Mouse (Mus musculus): ENCODE measurements around the gene Nrn1l. TPM values are rescaled to one million over a fixed set of nuclear protein-coding genes. Genes with fewer than 3 reads are reported as not detected.

Nrn1l gene
- polyA plus RNA-seq, 1 experiment from 2014 or later, result 0.77 TPM

- H3K4me2 ChIP-seq, result no peak overlapping the region
- no peak overlapping the region for H3K27ac ChIP-seq
- no peak overlapping the region for H3K9ac ChIP-seq
- H3K4me1 ChIP-seq, result peaks cover 17% of the 10 kb centered on the region
- ATAC-seq (ENCODE audit: borderline replicate concordance, extremely low read depth, low FRiP score, low TSS enrichment), result no peak
- H3K36me3 ChIP-seq, result peaks cover 5% of the 10 kb centered on the region; the same call in 1 of the 2 replicates
- 76% methylated on average over 9 of the region's 9 CpGs for WGBS
- H3K27me3 ChIP-seq, result no peaks in the 10 kb centered on the region
- no peaks in the 10 kb centered on the region for H3K9me3 ChIP-seq
- no peak overlapping the region for H3K4me3 ChIP-seq
Observed at GRCm38 (mm10) chr8:105897801-105898480, 4.6 kb downstream of the Nrn1l start.

GRCm38 (mm10) chr8:105900180-105900940 is 7.0 kb downstream of the Nrn1l start, which contains the start of gene Pskh1:
TSS of gene Pskh1 (plus strand) at chr8:105900441.
- Histone ChIP-seq H3K4me3 (peak within 1 kb of the TSS; percentile 80), H3K4me1 (peaks cover 13% of the 10 kb centered on the region), H3K4me2 (peak within 1 kb of the TSS; percentile 60), H3K36me3 (no peaks in the 10 kb centered on the region), H3K9me3 (no peaks in the 10 kb centered on the region), H3K27me3 (no peaks in the 10 kb centered on the region), H3K27ac (peak within 1 kb of the TSS; percentile 89), H3K9ac (peak within 1 kb of the TSS; percentile 99)
- ATAC-seq (ENCODE audit: borderline replicate concordance, extremely low read depth, low FRiP score, low TSS enrichment), result peak; percentile 95
- under 1% methylated on average over 59 of the region's 68 CpGs for WGBS

- 26% methylated on average over 16 of the region's 16 CpGs for WGBS
- Histone ChIP-seq H3K36me3 (no peaks in the 10 kb centered on the region), H3K9me3 (no peaks in the 10 kb centered on the region), H3K27me3 (no peaks in the 10 kb centered on the region), H3K9ac (peak overlapping the region; percentile 99), H3K4me1 (peaks cover 13% of the 10 kb centered on the region), H3K27ac (peak overlapping the region; percentile 89), H3K4me3 (peak overlapping the region; percentile 80), H3K4me2 (peak overlapping the region; percentile 60)
- no peak for ATAC-seq (ENCODE audit: borderline replicate concordance, extremely low read depth, low FRiP score, low TSS enrichment)
Observed at GRCm38 (mm10) chr8:105900941-105901616, 7.7 kb downstream of the Nrn1l start.

GRCm38 (mm10) chr8:105919390-105919789 is 26.0 kb downstream of the Nrn1l start:
- ATAC-seq (ENCODE audit: borderline replicate concordance, extremely low read depth, low FRiP score, low TSS enrichment), result no peak
- Histone ChIP-seq H3K4me1 (no peaks in the 10 kb centered on the region), H3K4me2 (no peak overlapping the region), H3K36me3 (peaks cover 14% of the 10 kb centered on the region; the same call in 1 of the 2 replicates), H3K27ac (no peak overlapping the region), H3K27me3 (no peaks in the 10 kb centered on the region), H3K4me3 (no peak overlapping the region), H3K9me3 (no peaks in the 10 kb centered on the region), H3K9ac (no peak overlapping the region)
- WGBS, result 84% methylated on average over 3 of the region's 3 CpGs

GRCm38 (mm10) chr8:105925123-105925522 is 31.8 kb downstream of the Nrn1l start:
- H3K4me2 ChIP-seq, result no peak overlapping the region
- WGBS, result 60% methylated on average over 3 of the region's 3 CpGs
- H3K9ac ChIP-seq, result no peak overlapping the region
- H3K4me3 ChIP-seq, result no peak overlapping the region
- ATAC-seq (ENCODE audit: borderline replicate concordance, extremely low read depth, low FRiP score, low TSS enrichment), result no peak
- no peaks in the 10 kb centered on the region for H3K9me3 ChIP-seq
- peaks cover 12% of the 10 kb centered on the region for H3K36me3 ChIP-seq
- H3K27ac ChIP-seq, result no peak overlapping the region
- no peaks in the 10 kb centered on the region for H3K27me3 ChIP-seq
- H3K4me1 ChIP-seq, result no peaks in the 10 kb centered on the region

- peaks cover 9% of the 10 kb centered on the region for H3K36me3 ChIP-seq
- 17% methylated on average over 8 of the region's 8 CpGs for WGBS
- ATAC-seq (ENCODE audit: borderline replicate concordance, extremely low read depth, low FRiP score, low TSS enrichment), result no peak; the same call in 1 of the 2 replicates
Observed at GRCm38 (mm10) chr8:105930602-105931001, 37.2 kb downstream of the Nrn1l start.

GRCm38 (mm10) chr8:105931271-105931670 is 37.9 kb downstream of the Nrn1l start:
- H3K36me3 ChIP-seq, result peaks cover 9% of the 10 kb centered on the region
- WGBS, result 92% methylated on average over 3 of the region's 3 CpGs
- H3K9me3 ChIP-seq, result no peaks in the 10 kb centered on the region
- H3K27me3 ChIP-seq, result no peaks in the 10 kb centered on the region
- no peak overlapping the region for H3K4me3 ChIP-seq
- H3K4me2 ChIP-seq, result no peak overlapping the region
- H3K27ac ChIP-seq, result no peak overlapping the region
- no peak overlapping the region for H3K9ac ChIP-seq
- no peak for ATAC-seq (ENCODE audit: borderline replicate concordance, extremely low read depth, low FRiP score, low TSS enrichment)
- H3K4me1 ChIP-seq, result peaks cover 4% of the 10 kb centered on the region; the same call in 1 of the 2 replicates

More at GRCm38 (mm10) chr8:105930602-105931001, 37.2 kb downstream of the Nrn1l start:
- Histone ChIP-seq H3K27ac (no peak overlapping the region), H3K9me3 (no peaks in the 10 kb centered on the region), H3K27me3 (no peaks in the 10 kb centered on the region), H3K9ac (no peak overlapping the region), H3K4me1 (no peaks in the 10 kb centered on the region), H3K4me2 (no peak overlapping the region), H3K4me3 (no peak overlapping the region)

- no peak overlapping the region for H3K4me2 ChIP-seq
- WGBS, result 86% methylated on average over 11 of the region's 11 CpGs
- no peaks in the 10 kb centered on the region for H3K9me3 ChIP-seq
- peaks cover 9% of the 10 kb centered on the region for H3K36me3 ChIP-seq
- ATAC-seq (ENCODE audit: borderline replicate concordance, extremely low read depth, low FRiP score, low TSS enrichment), result no peak
- H3K27me3 ChIP-seq, result no peaks in the 10 kb centered on the region
- no peak overlapping the region for H3K9ac ChIP-seq
- H3K4me1 ChIP-seq, result peaks cover 9% of the 10 kb centered on the region; the same call in 1 of the 2 replicates
- H3K4me3 ChIP-seq, result no peak overlapping the region
- H3K27ac ChIP-seq, result no peak overlapping the region
Observed at GRCm38 (mm10) chr8:105932525-105932924, 39.2 kb downstream of the Nrn1l start.

GRCm38 (mm10) chr8:105933762-105934161 is 40.4 kb downstream of the Nrn1l start, which contains the start of gene Ctrl:
TSS of gene Ctrl (minus strand) at chr8:105933862.
- Histone ChIP-seq H3K9me3 (no peaks in the 10 kb centered on the region), H3K27me3 (no peaks in the 10 kb centered on the region), H3K4me3 (no peak within 1 kb of the TSS), H3K36me3 (peaks cover 9% of the 10 kb centered on the region), H3K27ac (no peak within 1 kb of the TSS), H3K4me1 (peaks cover 16% of the 10 kb centered on the region), H3K4me2 (no peak within 1 kb of the TSS), H3K9ac (no peak within 1 kb of the TSS)
- ATAC-seq (ENCODE audit: borderline replicate concordance, extremely low read depth, low FRiP score, low TSS enrichment), result no peak
- WGBS, result 86% methylated on average over 2 of the region's 2 CpGs

GRCm38 (mm10) chr8:105935105-105935504 is 41.7 kb downstream of the Nrn1l start:
- Histone ChIP-seq H3K36me3 (no peaks in the 10 kb centered on the region; the same call in 1 of the 2 replicates), H3K27ac (no peak overlapping the region), H3K4me1 (peaks cover 16% of the 10 kb centered on the region), H3K9me3 (no peaks in the 10 kb centered on the region), H3K4me2 (no peak overlapping the region), H3K9ac (no peak overlapping the region), H3K27me3 (no peaks in the 10 kb centered on the region), H3K4me3 (no peak overlapping the region)
- 66% methylated on average over 6 of the region's 6 CpGs for WGBS
- ATAC-seq (ENCODE audit: borderline replicate concordance, extremely low read depth, low FRiP score, low TSS enrichment), result no peak

GRCm38 (mm10) chr8:105935863-105936603 is 42.7 kb downstream of the Nrn1l start:
- no peaks in the 10 kb centered on the region for H3K9me3 ChIP-seq
- no peaks in the 10 kb centered on the region for H3K27me3 ChIP-seq
- H3K9ac ChIP-seq, result peak overlapping the region; percentile 74; the same call in 1 of the 2 replicates
- no peak overlapping the region; the same call in 1 of the 2 replicates for H3K27ac ChIP-seq
- ATAC-seq (ENCODE audit: borderline replicate concordance, extremely low read depth, low FRiP score, low TSS enrichment), result 0 out of 2 replicates have a peak, but pooled peaks have one; percentile 0
- WGBS, result 21% methylated on average over 7 of the region's 7 CpGs
- peaks cover 16% of the 10 kb centered on the region for H3K4me1 ChIP-seq
- peaks cover 2% of the 10 kb centered on the region; the same call in 1 of the 2 replicates for H3K36me3 ChIP-seq
- peak overlapping the region; percentile 95 for H3K4me2 ChIP-seq
- peak overlapping the region; percentile 91 for H3K4me3 ChIP-seq
